9 mouse cellular contexts compared by ENCODE assay signal in the genomic region with DNA sequence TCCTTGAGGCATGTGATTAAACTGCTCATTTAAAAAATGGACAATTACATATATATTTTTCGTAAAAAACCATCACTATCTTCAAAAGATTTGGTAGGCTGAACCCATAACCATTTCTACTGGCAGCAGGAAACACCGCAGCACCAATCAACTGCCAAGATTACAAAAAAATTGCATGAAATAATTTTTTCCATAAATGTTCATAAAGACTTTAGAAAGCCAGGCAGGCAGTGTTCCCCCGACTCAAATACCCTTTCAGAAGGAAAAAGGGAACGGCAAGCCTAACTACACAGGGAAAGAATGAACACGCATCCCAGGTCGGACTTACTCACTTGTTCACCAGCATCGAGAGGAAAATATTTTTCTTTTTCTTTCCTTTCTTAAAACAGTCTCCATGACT. TPM values are rescaled to one million over a fixed set of nuclear protein-coding genes. Genes with fewer than 3 reads are reported as not detected.
DNase-seq lines count a peak whose midpoint lies in the region; ATAC-seq and TF ChIP-seq lines count a peak whose summit lies in the region.
"Had no signal": no experiment of that assay in that cellular context is flagged by ENCODE, and none has a peak within 500 bp of the region (broad histone marks: within the 10 kb centered on the region; RNA-seq: fewer than 3 reads in every experiment).

No protein-coding gene starts in this region.

- H3K4me1 ChIP-seq in lung, embryonic 14.5 days (ENCODE audit: insufficient read depth), result 0 out of 2 replicates have a peak, but pooled peaks cover 3% of the 10 kb centered on the region
- peaks cover 7% of the 10 kb centered on the region; the same call in 1 of the 2 replicates for H3K4me1 ChIP-seq in brown adipose tissue, adult 24 weeks (ENCODE audit: control insufficient read depth, insufficient read depth, insufficient read length, low read length)
- 0 out of 2 replicates have a peak, but pooled peaks cover 5% of the 10 kb centered on the region for H3K4me1 ChIP-seq in neural tube, embryonic 13.5 days (replicated peaks)

- H3K4me3 ChIP-seq in lung, embryonic 14.5 days (ENCODE audit: low read depth, low read length), result peak overlapping the region; percentile 57
- H3K4me3 ChIP-seq in brown adipose tissue, adult 24 weeks (ENCODE audit: insufficient read depth, low read depth, low read length), result peak overlapping the region; percentile 57
- H3K4me3 ChIP-seq in neural tube, embryonic 13.5 days, result peak overlapping the region; percentile 49

- peak; percentile 44 for DNase-seq in lung, embryonic 14.5 days
- no peak for DNase-seq in lung, postnatal 10 days
- peak; percentile 37 for DNase-seq in induced T-regulatory cell, adult 2 months (ENCODE audit: low read depth)
- no peak for DNase-seq in right cerebral cortex, postnatal 36 days (ENCODE audit: low spot score in 2 of 2)
- no peak for DNase-seq in gastrocnemius, adult 8-10 months (ENCODE audit: low spot score in 2 of 2)

- H3K27ac ChIP-seq in lung, embryonic 14.5 days (ENCODE audit: low read depth), result no peak overlapping the region
- no peak overlapping the region for H3K27ac ChIP-seq in brown adipose tissue, adult 24 weeks (replicated peaks; ENCODE audit: low read depth, low read length)
- no peak overlapping the region for H3K27ac ChIP-seq in neural tube, embryonic 13.5 days (replicated peaks)

- WGBS in lung, embryonic 14.5 days, result 4% methylated on average over 7 of the region's 7 CpGs
- 25% methylated on average over 7 of the region's 7 CpGs for WGBS in neural tube, embryonic 13.5 days

- H3K4me2 ChIP-seq in lung, embryonic 14.5 days, result peak overlapping the region; percentile 59
- H3K4me2 ChIP-seq in neural tube, embryonic 13.5 days, result peak overlapping the region; percentile 69

- H3K9ac ChIP-seq in lung, embryonic 14.5 days, result peak overlapping the region; percentile 69
- H3K9ac ChIP-seq in neural tube, embryonic 13.5 days, result peak overlapping the region; percentile 70; the same call in 1 of the 2 replicates

- no peak for ATAC-seq in lung, embryonic 14.5 days (ENCODE audit: insufficient read depth)
- no peak for ATAC-seq in neural tube, embryonic 13.5 days (ENCODE audit: low read depth)
- no peak for ATAC-seq in granulocyte monocyte progenitor cell, adult 5-6 weeks (replicated peaks; ENCODE audit: poor library complexity, severe bottlenecking)

- no peaks in the 10 kb centered on the region for H3K27me3 ChIP-seq in lung, embryonic 14.5 days (ENCODE audit: insufficient read depth, low read length)
- no peaks in the 10 kb centered on the region for H3K27me3 ChIP-seq in neural tube, embryonic 13.5 days

- no peak for TF ChIP-seq CTCF in lung, embryonic 14.5 days (IDR thresholded peaks at IDR 0.05; ENCODE audit: low read depth)

- peaks cover 14% of the 10 kb centered on the region for H3K36me3 ChIP-seq in lung, embryonic 14.5 days (ENCODE audit: insufficient read depth)
- peaks cover 10% of the 10 kb centered on the region; the same call in 1 of the 2 replicates for H3K36me3 ChIP-seq in neural tube, embryonic 13.5 days

- H3K9me3 ChIP-seq in lung, embryonic 14.5 days (ENCODE audit: low read depth, low read length), result no peaks in the 10 kb centered on the region
- no peaks in the 10 kb centered on the region for H3K9me3 ChIP-seq in neural tube, embryonic 13.5 days

RNA-seq across cellular contexts. Expression of gene Net1, which starts 25.4 kb away (rescaled TPM):
- 71.4 and 74.5 TPM in 2 replicates for polyA plus RNA-seq in lung, embryonic 14.5 days (2014; fragmentation: Nextera tagmentation; extraction: Ambion mirVana)
- 41.7 and 48.0 TPM in 2 replicates for polyA plus RNA-seq in brown adipose tissue, adult 24 weeks (2012; ENCODE audit: insufficient read depth, insufficient read length, missing spikeins)
- polyA plus RNA-seq in neural tube, embryonic 13.5 days (2015; fragmentation: Nextera tagmentation; extraction: Ambion mirVana), result 18.0 and 21.4 TPM in 2 replicates
- 10 to 100 TPM; 35.0 to 54.8 (median 44.8) TPM for total RNA-seq in gastrocnemius, adult 8-10 months (2022)
- 30.4 and 34.8 TPM in 2 replicates for total RNA-seq in granulocyte monocyte progenitor cell, adult 5-6 weeks (2014; fragmentation: Nextera tagmentation)
- total RNA-seq in granulocyte monocyte progenitor cell, adult 5-6 weeks (2017), result 42.4 and 50.9 TPM in 2 replicates

RNA-seq across cellular contexts. Expression of gene Tubal3, which starts 25.5 kb away (rescaled TPM):
- polyA plus RNA-seq in lung, embryonic 14.5 days (2014; fragmentation: Nextera tagmentation; extraction: Ambion mirVana), result not detected in 2 replicates
- polyA plus RNA-seq in brown adipose tissue, adult 24 weeks (2012; ENCODE audit: insufficient read depth, insufficient read length, missing spikeins), result not detected in 2 replicates
- not detected in 2 replicates for polyA plus RNA-seq in neural tube, embryonic 13.5 days (2015; fragmentation: Nextera tagmentation; extraction: Ambion mirVana)
- not detected for total RNA-seq in gastrocnemius, adult 8-10 months (2022)
- not detected in 2 replicates for total RNA-seq in granulocyte monocyte progenitor cell, adult 5-6 weeks (2014; fragmentation: Nextera tagmentation)
- total RNA-seq in granulocyte monocyte progenitor cell, adult 5-6 weeks (2017), result not detected in 2 replicates
- total RNA-seq: common myeloid progenitor, adult 5-6 weeks had no signal

RNA-seq across cellular contexts. Expression of gene Calm5, which starts 38.6 kb away (rescaled TPM):
- not detected in 2 replicates for polyA plus RNA-seq in lung, embryonic 14.5 days (2014; fragmentation: Nextera tagmentation; extraction: Ambion mirVana)
- polyA plus RNA-seq in brown adipose tissue, adult 24 weeks (2012; ENCODE audit: insufficient read depth, insufficient read length, missing spikeins), result not detected in 2 replicates
- polyA plus RNA-seq in neural tube, embryonic 13.5 days (2015; fragmentation: Nextera tagmentation; extraction: Ambion mirVana), result not detected in 2 replicates
- not detected for total RNA-seq in gastrocnemius, adult 8-10 months (2022)
- total RNA-seq in granulocyte monocyte progenitor cell, adult 5-6 weeks (2014; fragmentation: Nextera tagmentation), result not detected in 2 replicates
- not detected in 2 replicates for total RNA-seq in granulocyte monocyte progenitor cell, adult 5-6 weeks (2017)
- total RNA-seq: common myeloid progenitor, adult 5-6 weeks had no signal

RNA-seq across cellular contexts. Expression of gene Ucn3, which starts 52.5 kb away (rescaled TPM):
- not detected in 2 replicates for polyA plus RNA-seq in lung, embryonic 14.5 days (2014; fragmentation: Nextera tagmentation; extraction: Ambion mirVana)
- polyA plus RNA-seq in brown adipose tissue, adult 24 weeks (2012; ENCODE audit: insufficient read depth, insufficient read length, missing spikeins), result not detected in 2 replicates
- not detected in 2 replicates for polyA plus RNA-seq in neural tube, embryonic 13.5 days (2015; fragmentation: Nextera tagmentation; extraction: Ambion mirVana)
- total RNA-seq in gastrocnemius, adult 8-10 months (2022), result not detected
- not detected in 2 replicates for total RNA-seq in granulocyte monocyte progenitor cell, adult 5-6 weeks (2014; fragmentation: Nextera tagmentation)
- not detected in 2 replicates for total RNA-seq in granulocyte monocyte progenitor cell, adult 5-6 weeks (2017)
- total RNA-seq: common myeloid progenitor, adult 5-6 weeks had no signal

RNA-seq across cellular contexts. Expression of gene Calm4, which starts 55.0 kb away (rescaled TPM):
- polyA plus RNA-seq in lung, embryonic 14.5 days (2014; fragmentation: Nextera tagmentation; extraction: Ambion mirVana), result not detected in 2 replicates
- not detected in 2 replicates for polyA plus RNA-seq in brown adipose tissue, adult 24 weeks (2012; ENCODE audit: insufficient read depth, insufficient read length, missing spikeins)
- polyA plus RNA-seq in neural tube, embryonic 13.5 days (2015; fragmentation: Nextera tagmentation; extraction: Ambion mirVana), result not detected in 2 replicates
- total RNA-seq in gastrocnemius, adult 8-10 months (2022), result 1 to 10 TPM in 2 of 4 experiments, not detected in 2; 1.1 to 2.2 TPM
- not detected in 2 replicates for total RNA-seq in granulocyte monocyte progenitor cell, adult 5-6 weeks (2014; fragmentation: Nextera tagmentation)
- total RNA-seq in granulocyte monocyte progenitor cell, adult 5-6 weeks (2017), result not detected in 2 replicates

Comparison
In these comparisons a context has a peak if more than half of its experiments do, and no peak if none do; other contexts are left out.
1. DNase-seq: peak in lung, embryonic 14.5 days (single experiment) and induced T-regulatory cell, adult 2 months (single experiment); none in lung, postnatal 10 days (single experiment), right cerebral cortex, postnatal 36 days (0 of 2) and gastrocnemius, adult 8-10 months (0 of 2).
2. Peak in every context shown above with its lines, with median percentiles within 50 percentile points of each other: H3K4me3 ChIP-seq.